Mouse (Mus musculus) heart, embryonic 13.5 days (tissue): ENCODE data around the gene Gga1. TPM values are rescaled to one million over a fixed set of nuclear protein-coding genes. Genes with fewer than 3 reads are reported as not detected.
"Not testable (repeated sequence)": the region's sequence is repeated elsewhere in the genome, so short reads cannot be mapped to it uniquely, and the experiment has no call there.

Source experiments
- ATAC-seq: fragments of 200-750 bp; cut with Nextera tagmentation; 2 replicates; pipeline ENCODE4 v1.8.0; 2017; ENCODE audit warnings: moderate TSS enrichment; ENCODE audit not compliant: insufficient number of reproducible peaks, low FRiP score, low TSS enrichment; ENCODE audit errors: extremely low read depth
- H3K27ac ChIP-seq: fragments of 300-500 bp; sonication (generic); replicated peaks from 2 replicates; pipeline ENCODE4 v1.5.1; 2015; ENCODE audit warnings: moderate library complexity, mild to moderate bottlenecking, inconsistent platforms
- H3K27me3 ChIP-seq: fragments of 300-500 bp; sonication (generic); replicated peaks from 2 replicates; pipeline ENCODE4 v1.6.1; 2015; ENCODE audit warnings: mild to moderate bottlenecking, inconsistent platforms
- H3K36me3 ChIP-seq: fragments of 300-500 bp; sonication (generic); 2 replicates; pipeline ENCODE4 v1.6.1; 2015; ENCODE audit warnings: mild to moderate bottlenecking, inconsistent platforms
- H3K4me1 ChIP-seq: fragments of 300-500 bp; sonication (generic); 2 replicates; pipeline ENCODE4 v1.6.1; 2015; ENCODE audit warnings: inconsistent platforms
- H3K4me2 ChIP-seq: fragments of 300-500 bp; sonication (generic); 2 replicates; pipeline ENCODE4 v1.6.1; 2015; ENCODE audit warnings: inconsistent platforms, mild to moderate bottlenecking, moderate library complexity
- H3K4me3 ChIP-seq: fragments of 300-500 bp; sonication (generic); 2 replicates; pipeline ENCODE4 v1.5.1; 2015; ENCODE audit warnings: moderate library complexity, mild to moderate bottlenecking, inconsistent platforms
- H3K9ac ChIP-seq: fragments of 300-500 bp; sonication (generic); 2 replicates; pipeline ENCODE4 v1.6.1; 2015; ENCODE audit warnings: inconsistent platforms, mild to moderate bottlenecking, moderate library complexity
- H3K9me3 ChIP-seq: fragments of 300-500 bp; sonication (generic); 2 replicates; pipeline ENCODE4 v1.6.1; 2016; ENCODE audit warnings: inconsistent platforms
- WGBS: fragments of 180-500 bp; shearing (Covaris S2); methylation state at CpG from one replicate; pipeline ENCODE4 v1.1.7; 2015; ENCODE audit warnings: mixed read lengths; 5-methylcytosine and 5-hydroxymethylcytosine counted together
- polyA plus RNA-seq: library from polyadenylated mRNA; unstranded; fragments of >200 nt; fragmentation: Nextera tagmentation; extraction: Ambion mirVana; gene quantifications from 2 replicates; pipeline ENCODE4 v1.2.1, GENCODE M21; 2015

Gga1 gene
- polyA plus RNA-seq, 1 experiment from 2014 or later: 46.2 TPM

DNA sequence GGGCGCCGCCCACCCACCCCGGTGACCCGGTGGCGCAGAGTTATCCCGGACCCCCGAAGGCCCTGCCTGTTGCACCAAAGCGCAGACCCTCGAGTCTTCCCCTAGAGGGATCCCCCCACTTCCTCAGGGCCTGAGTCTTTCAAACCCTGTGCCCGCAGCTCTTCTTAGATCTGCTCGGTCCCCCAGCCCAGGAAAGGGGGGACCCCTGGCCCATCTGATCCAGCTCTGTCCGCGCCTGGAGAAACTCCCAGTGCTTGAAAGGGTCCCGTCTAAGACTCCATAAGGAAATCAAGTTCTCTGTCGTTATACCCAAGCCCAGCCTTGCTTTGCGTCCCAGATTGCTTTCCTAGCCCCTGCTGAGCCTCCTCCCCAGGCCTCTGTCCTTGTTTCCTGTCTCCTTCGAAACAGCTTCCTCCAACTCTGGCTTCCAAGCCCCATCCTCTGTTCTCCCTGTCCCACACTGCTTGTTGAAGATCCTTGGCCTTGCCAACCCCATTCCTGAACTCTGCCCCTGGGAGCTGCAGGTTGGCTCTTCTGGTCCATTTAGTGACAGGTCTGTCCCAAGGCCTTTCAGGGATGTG is 910 bp downstream of the Gga1 start:
- H3K4me3 ChIP-seq: peak overlapping the region; percentile 71
- H3K27ac ChIP-seq: peak overlapping the region; percentile 99
- peaks cover 48% of the 10 kb centered on the region for H3K4me1 ChIP-seq
- WGBS: 0% methylated on average over 17 of the region's 17 CpGs
- peak overlapping the region; percentile 78 for H3K4me2 ChIP-seq
- no peaks in the 10 kb centered on the region for H3K27me3 ChIP-seq
- peak; percentile 9; the same call in 1 of the 2 replicates for ATAC-seq
- H3K9ac ChIP-seq: peak overlapping the region; percentile 98
- H3K36me3 ChIP-seq: peaks cover 32% of the 10 kb centered on the region
- H3K9me3 ChIP-seq: no peaks in the 10 kb centered on the region

DNA sequence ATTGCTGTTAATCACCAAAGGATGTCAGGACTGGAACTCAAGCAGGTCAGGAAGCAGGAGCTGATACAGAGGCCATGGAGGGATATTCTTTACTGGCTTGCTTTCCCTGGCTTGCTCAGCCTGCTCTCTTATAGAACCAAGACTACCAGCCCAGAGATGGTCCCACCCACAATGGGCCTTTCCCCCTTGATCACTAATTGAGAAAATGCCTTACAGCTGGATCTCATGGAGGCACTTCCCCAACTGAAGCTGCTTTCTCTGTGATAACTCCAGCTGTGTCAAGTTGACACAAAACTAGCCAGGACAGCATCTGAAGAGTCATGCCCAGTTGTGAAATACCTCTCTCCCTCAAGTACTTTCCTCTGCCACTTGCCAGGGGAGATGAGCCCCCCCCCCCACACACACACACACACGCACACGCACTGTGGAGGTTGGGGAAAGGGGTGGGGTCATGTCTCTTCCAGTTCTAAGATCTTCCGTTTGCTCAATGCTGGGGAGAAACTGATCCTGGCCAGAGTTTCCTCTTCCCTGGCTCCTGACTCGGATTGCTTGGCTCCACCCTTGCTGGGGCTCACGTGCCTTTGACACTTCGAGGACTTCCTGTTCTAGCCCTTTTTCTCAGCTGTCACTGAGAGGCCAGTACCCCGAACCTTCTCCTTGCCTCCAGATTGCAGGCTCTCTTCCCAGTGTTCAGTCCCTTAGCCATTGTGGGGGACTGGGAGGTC is 2.0 kb downstream of the Gga1 start:
- Histone ChIP-seq H3K4me1 (peaks cover 43% of the 10 kb centered on the region), H3K4me2 (peak overlapping the region; percentile 78), H3K36me3 (peaks cover 42% of the 10 kb centered on the region), H3K9ac (peak overlapping the region; percentile 54), H3K27ac (peak overlapping the region; percentile 29)
- ATAC-seq, H3K27me3 ChIP-seq, H3K9me3 ChIP-seq, H3K4me3 ChIP-seq: not testable (repeated sequence)
- WGBS: 43% methylated on average over 7 of the region's 7 CpGs

DNA sequence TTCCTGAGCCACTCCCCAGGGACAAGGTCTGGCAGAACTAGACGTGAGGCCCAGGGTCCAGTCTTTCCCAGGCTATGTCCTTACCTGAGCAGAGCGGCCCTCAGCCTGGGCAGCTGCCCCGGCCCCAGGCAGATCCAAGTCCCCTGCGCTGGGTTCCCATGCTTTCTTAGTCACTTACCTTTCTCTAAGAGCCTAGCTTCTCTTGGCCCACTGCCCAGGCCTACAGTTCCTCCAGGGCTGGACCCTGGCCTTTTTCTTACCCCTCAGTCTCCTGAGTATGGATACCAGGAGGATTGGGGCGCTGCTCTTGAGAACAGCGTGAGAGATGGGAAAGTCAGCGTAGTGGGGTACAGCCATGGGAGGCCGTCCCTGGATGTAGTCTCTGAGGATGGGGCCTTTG is 3.4 kb downstream of the Gga1 start:
- no peak for ATAC-seq
- no peak overlapping the region for H3K4me3 ChIP-seq
- H3K36me3 ChIP-seq: peaks cover 57% of the 10 kb centered on the region
- no peak overlapping the region for H3K27ac ChIP-seq
- no peak overlapping the region; the same call in 1 of the 2 replicates for H3K9ac ChIP-seq
- peaks cover 39% of the 10 kb centered on the region for H3K4me1 ChIP-seq
- no peaks in the 10 kb centered on the region for H3K27me3 ChIP-seq
- H3K4me2 ChIP-seq: no peak overlapping the region
- 86% methylated on average over 8 of the region's 8 CpGs for WGBS
- no peaks in the 10 kb centered on the region for H3K9me3 ChIP-seq

- no peaks in the 10 kb centered on the region for H3K27me3 ChIP-seq
- no peak overlapping the region for H3K4me2 ChIP-seq
- H3K4me1 ChIP-seq: peaks cover 27% of the 10 kb centered on the region
- H3K9ac ChIP-seq: no peak overlapping the region
- H3K4me3 ChIP-seq: no peak overlapping the region
- H3K27ac ChIP-seq: no peak overlapping the region
- WGBS: 67% methylated on average over 3 of the region's 3 CpGs
- ATAC-seq: no peak
- H3K9me3 ChIP-seq: no peaks in the 10 kb centered on the region
- H3K36me3 ChIP-seq: peaks cover 71% of the 10 kb centered on the region
Observed at GRCm38 (mm10) chr15:78881828-78882227, 4.8 kb downstream of the Gga1 start.

- Histone ChIP-seq H3K4me3 (no peak overlapping the region), H3K4me2 (peak overlapping the region; percentile 7; the same call in 1 of the 2 replicates), H3K27me3 (no peaks in the 10 kb centered on the region), H3K27ac (0 out of 2 replicates have a peak overlapping the region, but pooled peaks have one; percentile 53), H3K4me1 (peaks cover 54% of the 10 kb centered on the region), H3K9me3 (no peaks in the 10 kb centered on the region), H3K9ac (peak overlapping the region; percentile 58), H3K36me3 (peaks cover 98% of the 10 kb centered on the region)
- 32% methylated on average over 12 of the region's 13 CpGs for WGBS
- no peak for ATAC-seq
Observed at GRCm38 (mm10) chr15:78889401-78889853, 12.4 kb downstream of the Gga1 start.

- H3K4me3 ChIP-seq: no peak overlapping the region
- H3K27ac ChIP-seq: peak overlapping the region; percentile 29
- H3K27me3 ChIP-seq: no peaks in the 10 kb centered on the region
- ATAC-seq: peak; percentile 21; the same call in 1 of the 2 replicates
- no peaks in the 10 kb centered on the region for H3K9me3 ChIP-seq
- H3K36me3 ChIP-seq: peaks cover 79% of the 10 kb centered on the region
- 23% methylated on average over 7 of the region's 7 CpGs for WGBS
- peak overlapping the region; percentile 58 for H3K9ac ChIP-seq
- peaks cover 85% of the 10 kb centered on the region for H3K4me1 ChIP-seq
- peak overlapping the region; percentile 11 for H3K4me2 ChIP-seq
Observed at GRCm38 (mm10) chr15:78892440-78892839, 15.4 kb downstream of the Gga1 start.

- H3K4me2 ChIP-seq: peak overlapping the region; percentile 7; the same call in 1 of the 2 replicates
- H3K27ac ChIP-seq: peak overlapping the region; percentile 78
- ATAC-seq: no peak
- H3K4me3 ChIP-seq: no peak overlapping the region
- 63% methylated on average over 13 of the region's 13 CpGs for WGBS
- H3K9ac ChIP-seq: peak overlapping the region; percentile 67
- peaks cover 56% of the 10 kb centered on the region for H3K36me3 ChIP-seq
- H3K4me1 ChIP-seq: peaks cover 88% of the 10 kb centered on the region
- H3K27me3 ChIP-seq: no peaks in the 10 kb centered on the region
- H3K9me3 ChIP-seq: no peaks in the 10 kb centered on the region
Observed at GRCm38 (mm10) chr15:78894726-78895125, 17.7 kb downstream of the Gga1 start.

DNA sequence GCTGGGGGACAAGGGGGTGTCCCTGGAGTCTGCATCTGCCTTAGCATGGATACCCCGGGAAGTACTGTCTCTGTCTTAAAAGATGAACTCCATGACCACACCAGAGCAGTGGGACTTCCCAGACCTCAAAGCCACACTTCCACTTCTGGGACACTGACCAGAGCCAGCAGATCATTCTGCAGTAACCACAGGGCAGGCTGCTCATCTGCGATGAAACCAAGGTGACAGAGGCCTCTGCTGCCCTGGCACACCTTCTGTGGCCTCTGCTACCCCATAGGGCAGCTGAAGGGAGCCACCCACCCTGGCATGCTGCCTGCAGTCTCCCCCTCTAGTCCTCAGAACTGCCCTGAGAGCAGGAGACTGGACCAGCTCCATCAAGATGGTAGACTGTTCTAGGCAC is 18.8 kb downstream of the Gga1 start:
- H3K9ac ChIP-seq: no peak overlapping the region
- H3K4me2 ChIP-seq: no peak overlapping the region
- H3K9me3 ChIP-seq: no peaks in the 10 kb centered on the region
- ATAC-seq: no peak
- WGBS: 73% methylated on average over 2 of the region's 2 CpGs
- H3K4me1 ChIP-seq: peaks cover 91% of the 10 kb centered on the region
- H3K36me3 ChIP-seq: peaks cover 46% of the 10 kb centered on the region
- no peak overlapping the region for H3K4me3 ChIP-seq
- no peak overlapping the region for H3K27ac ChIP-seq
- no peaks in the 10 kb centered on the region for H3K27me3 ChIP-seq

- H3K9ac ChIP-seq: no peak overlapping the region
- no peaks in the 10 kb centered on the region for H3K27me3 ChIP-seq
- 84% methylated on average over 3 of the region's 3 CpGs for WGBS
- no peak overlapping the region for H3K4me3 ChIP-seq
- peaks cover 42% of the 10 kb centered on the region for H3K36me3 ChIP-seq
- H3K4me1 ChIP-seq: peaks cover 92% of the 10 kb centered on the region
- H3K9me3 ChIP-seq: no peaks in the 10 kb centered on the region
- no peak overlapping the region for H3K4me2 ChIP-seq
- ATAC-seq: no peak
- no peak overlapping the region for H3K27ac ChIP-seq
Observed at GRCm38 (mm10) chr15:78896149-78896548, 19.2 kb downstream of the Gga1 start.

DNA sequence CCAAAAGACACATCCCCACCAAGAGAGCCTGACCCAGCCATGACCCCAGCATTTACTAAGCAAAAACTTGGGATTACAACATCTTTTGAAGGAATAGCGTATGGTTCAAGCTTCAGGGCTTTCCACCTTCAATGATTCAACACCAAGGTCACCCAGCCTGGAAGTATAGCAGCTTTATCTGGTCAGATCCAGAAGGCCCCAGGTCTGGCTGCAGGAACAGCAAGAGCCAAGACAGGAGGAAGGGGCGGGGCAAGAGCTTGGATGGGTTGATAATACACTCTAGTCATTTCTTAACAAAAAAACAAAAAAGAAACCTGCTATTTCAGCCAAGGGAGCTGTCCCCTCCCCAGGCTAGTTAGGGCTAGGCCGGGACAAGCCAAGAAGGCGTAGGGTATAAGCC is 20.5 kb downstream of the Gga1 start:
- H3K9ac ChIP-seq: 0 out of 2 replicates have a peak overlapping the region, but pooled peaks have one; percentile 4
- H3K4me3 ChIP-seq: no peak overlapping the region
- WGBS: 65% methylated on average over 4 of the region's 4 CpGs
- no peaks in the 10 kb centered on the region for H3K27me3 ChIP-seq
- H3K4me1 ChIP-seq: peaks cover 86% of the 10 kb centered on the region
- H3K36me3 ChIP-seq: peaks cover 41% of the 10 kb centered on the region
- no peaks in the 10 kb centered on the region for H3K9me3 ChIP-seq
- H3K4me2 ChIP-seq: peak overlapping the region; percentile 7; the same call in 1 of the 2 replicates
- ATAC-seq: no peak
- H3K27ac ChIP-seq: 0 out of 2 replicates have a peak overlapping the region, but pooled peaks have one; percentile 84

DNA sequence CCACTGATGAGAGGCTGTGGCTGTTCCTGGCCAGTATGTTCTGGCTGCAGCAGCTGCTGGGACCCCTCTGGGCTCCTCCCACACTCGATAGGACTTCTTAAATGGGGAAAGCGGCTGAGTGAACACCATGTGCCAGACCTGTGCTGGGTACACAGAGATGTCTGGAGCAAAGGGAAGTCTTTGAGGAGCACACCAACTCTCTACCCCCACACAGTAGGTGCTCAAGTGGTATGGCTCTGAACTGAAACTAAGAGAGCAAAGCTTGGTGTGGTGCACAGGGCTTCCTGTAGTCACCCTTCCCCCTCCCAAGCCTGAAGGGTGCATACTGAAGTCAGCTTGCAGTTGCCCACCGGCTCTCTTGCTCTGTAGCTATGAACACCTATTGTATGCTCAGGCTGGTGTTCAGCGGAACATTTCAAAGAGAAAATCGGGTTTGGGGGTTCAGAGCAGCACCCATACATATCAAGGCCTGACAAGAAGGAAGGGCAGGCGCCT is 21.6 kb downstream of the Gga1 start:
- Histone ChIP-seq H3K4me1 (peaks cover 80% of the 10 kb centered on the region), H3K36me3 (peaks cover 41% of the 10 kb centered on the region), H3K27ac (peak overlapping the region; percentile 84), H3K9ac (peak overlapping the region; percentile 96), H3K4me2 (peak overlapping the region; percentile 94), H3K4me3 (peak overlapping the region; percentile 88), H3K27me3 (no peaks in the 10 kb centered on the region), H3K9me3 (no peaks in the 10 kb centered on the region)
- WGBS: 39% methylated on average over 6 of the region's 6 CpGs
- no peak for ATAC-seq
